Mouse (Mus musculus) erythroblast, embryonic 14.5 days (primary cell): Measurements from ENCODE around the gene Zscan5b. TPM values are rescaled to one million over a fixed set of nuclear protein-coding genes. Genes with fewer than 3 reads are reported as not detected.
"Not testable (repeated sequence)": the region's sequence is repeated elsewhere in the genome, so short reads cannot be mapped to it uniquely, and the experiment has no call there.

Experiments used
- H3K27me3 ChIP-seq: 2 replicates; pipeline ENCODE4 v1.6.1; 2012; ENCODE audit warnings: inconsistent platforms; ENCODE audit not compliant: control insufficient read depth
- H3K36me3 ChIP-seq: 2 replicates; pipeline ENCODE4 v1.6.1; 2012; ENCODE audit warnings: mild to moderate bottlenecking, inconsistent platforms; ENCODE audit not compliant: control insufficient read depth
- H3K4me1 ChIP-seq: 2 replicates; pipeline ENCODE4 v1.6.1; 2012; ENCODE audit warnings: inconsistent platforms; ENCODE audit not compliant: control insufficient read depth
- H3K4me3 ChIP-seq: replicated peaks from 2 replicates; pipeline ENCODE3; 2012; ENCODE audit warnings: moderate library complexity, mild to moderate bottlenecking, inconsistent platforms
- H3K9me3 ChIP-seq: 2 replicates; pipeline ENCODE4 v1.6.1; 2012; ENCODE audit warnings: low read length, inconsistent platforms, mixed read lengths; ENCODE audit not compliant: control insufficient read depth
- GATA1 ChIP-seq: IDR thresholded peaks from 2 replicates; pipeline ENCODE4 v1.6.1; 2012; ENCODE audit warnings: low read length, inconsistent platforms, mixed read lengths
- TAL1 ChIP-seq: IDR thresholded peaks from 3 replicates; pipeline ENCODE4 v1.6.1; 2012; ENCODE audit warnings: low read length, inconsistent platforms, mixed read lengths
- polyA plus RNA-seq: library from polyadenylated mRNA; stranded (reverse); fragments of >175 nt; gene quantifications from 2 replicates; pipeline ENCODE4 v1.2.3, GENCODE M21; 2012

Zscan5b gene
- polyA plus RNA-seq, result not detected in 2 replicates

DNA sequence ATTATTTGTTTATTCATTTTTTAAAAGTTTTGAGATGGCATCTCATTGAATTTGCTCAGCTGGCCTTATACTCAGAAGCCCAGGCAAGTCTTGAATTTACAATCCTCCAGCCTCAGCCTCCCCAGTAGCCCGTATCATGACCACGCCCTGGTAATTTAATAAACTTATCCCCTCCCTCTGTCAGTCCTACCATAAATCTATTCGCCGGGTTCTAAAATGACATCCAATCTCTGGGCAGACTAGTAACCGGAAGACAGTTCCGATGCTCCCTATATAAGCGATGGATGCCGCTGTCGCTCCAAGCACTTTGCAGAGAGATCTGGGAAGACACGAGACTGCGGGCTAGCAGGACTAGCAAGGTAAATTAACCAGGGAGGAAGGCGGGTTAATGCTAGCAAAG, at the start of gene Zscan5b:
Gene Zscan5b (plus strand): TSS at position 301 of the 400 bp plus-strand sequence.
- no peak within 1 kb of the TSS for H3K4me3 ChIP-seq
- H3K36me3 ChIP-seq, result no peaks in the 10 kb centered on the region
- H3K9me3 ChIP-seq, result peaks cover 5% of the 10 kb centered on the region; the same call in 1 of the 2 replicates
- H3K4me1 ChIP-seq, result no peaks in the 10 kb centered on the region
- TF ChIP-seq TAL1 (no peak), GATA1 (no peak)
- no peaks in the 10 kb centered on the region for H3K27me3 ChIP-seq

DNA sequence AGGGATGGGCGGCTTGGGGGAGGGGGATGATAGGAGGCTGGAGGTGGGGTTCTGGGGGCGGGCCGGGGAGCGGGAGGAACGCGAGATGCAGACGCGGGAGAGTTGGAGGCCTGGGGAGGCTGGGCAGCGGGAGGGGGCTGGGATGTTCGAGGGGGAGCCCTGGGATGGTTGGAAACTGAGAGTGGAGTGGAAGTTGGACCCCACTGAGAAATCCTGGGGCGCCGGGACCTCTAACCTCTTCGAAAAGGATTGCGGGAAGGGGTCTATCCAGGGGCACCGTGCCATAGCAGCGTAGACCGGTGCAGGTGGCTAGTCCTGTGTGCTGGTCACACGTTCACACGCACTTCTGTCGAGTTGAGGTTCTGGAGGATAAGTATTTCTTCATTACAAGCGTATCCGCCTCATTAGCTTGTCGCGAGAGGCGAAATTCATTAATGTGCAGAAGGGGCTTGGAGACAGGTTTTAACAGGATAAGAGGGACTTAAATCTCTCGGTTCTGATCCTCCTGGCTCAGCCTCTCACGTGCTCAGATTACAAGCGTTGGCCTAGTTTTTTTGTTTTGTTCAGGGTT, 49.3 kb upstream of the Zscan5b start:
- no peak for TF ChIP-seq TAL1
- TF ChIP-seq GATA1, result no peak
- H3K4me3 ChIP-seq, result peak overlapping the region; percentile 82
- peaks cover 5% of the 10 kb centered on the region for H3K36me3 ChIP-seq
- no peaks in the 10 kb centered on the region for H3K27me3 ChIP-seq
- H3K4me1 ChIP-seq, result peaks cover 45% of the 10 kb centered on the region
- no peaks in the 10 kb centered on the region for H3K9me3 ChIP-seq

DNA sequence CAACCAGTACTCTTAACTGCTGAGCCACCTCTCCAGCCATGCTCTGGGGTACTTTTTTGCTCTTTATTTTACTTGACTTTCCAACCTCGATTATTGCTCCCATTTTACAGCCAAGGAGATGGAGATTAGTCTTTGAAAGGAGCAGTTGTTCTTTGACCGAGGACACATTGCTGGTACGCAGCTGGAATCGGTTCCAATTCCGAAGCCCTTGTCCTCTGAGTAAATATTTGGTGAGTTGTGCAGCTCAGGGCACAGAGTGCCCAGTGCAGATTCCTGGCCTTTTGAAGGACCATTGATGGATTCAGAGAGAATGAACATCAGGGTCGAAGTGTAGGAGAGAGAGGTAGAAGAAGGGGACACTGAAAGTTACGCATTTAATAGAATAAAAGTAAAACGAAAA, 48.2 kb upstream of the Zscan5b start:
- TF ChIP-seq TAL1 (no peak), GATA1 (no peak)
- no peak overlapping the region for H3K4me3 ChIP-seq
- H3K9me3 ChIP-seq, result no peaks in the 10 kb centered on the region
- H3K27me3 ChIP-seq, result no peaks in the 10 kb centered on the region
- H3K4me1 ChIP-seq, result peaks cover 45% of the 10 kb centered on the region
- peaks cover 7% of the 10 kb centered on the region for H3K36me3 ChIP-seq

DNA sequence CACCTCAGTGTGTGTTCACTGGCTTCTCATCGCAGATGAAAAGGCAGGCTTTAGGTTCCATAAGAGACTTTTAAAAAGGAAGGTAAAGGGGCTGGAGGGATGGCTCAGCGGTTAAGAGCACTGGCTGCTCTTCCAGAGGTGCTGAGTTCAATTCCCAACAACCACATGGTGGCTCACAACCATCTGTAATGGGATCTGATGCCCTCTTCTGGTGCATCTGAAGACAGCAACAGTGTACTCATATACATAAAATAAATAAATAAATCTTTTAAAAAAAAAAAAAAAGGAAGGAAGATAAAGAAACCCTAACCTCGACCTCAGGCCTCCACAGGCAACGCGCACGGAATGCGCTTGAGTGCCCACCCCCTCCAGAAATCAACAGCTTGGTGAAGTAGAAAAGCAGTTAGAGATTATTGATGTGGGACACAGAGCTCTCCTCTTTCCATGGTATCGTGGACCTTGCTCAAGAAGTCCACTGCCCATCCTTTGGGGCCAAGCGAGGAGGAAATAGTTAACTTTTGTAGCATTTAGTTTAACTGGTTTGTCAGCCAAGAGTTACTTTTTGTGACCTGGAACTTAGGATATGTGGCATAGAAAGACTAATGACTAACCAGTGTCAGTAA, 47.6 kb upstream of the Zscan5b start:
- H3K27me3 ChIP-seq, H3K4me3 ChIP-seq, H3K9me3 ChIP-seq: not testable (repeated sequence)
- Histone ChIP-seq H3K4me1 (peaks cover 45% of the 10 kb centered on the region), H3K36me3 (peaks cover 10% of the 10 kb centered on the region)

DNA sequence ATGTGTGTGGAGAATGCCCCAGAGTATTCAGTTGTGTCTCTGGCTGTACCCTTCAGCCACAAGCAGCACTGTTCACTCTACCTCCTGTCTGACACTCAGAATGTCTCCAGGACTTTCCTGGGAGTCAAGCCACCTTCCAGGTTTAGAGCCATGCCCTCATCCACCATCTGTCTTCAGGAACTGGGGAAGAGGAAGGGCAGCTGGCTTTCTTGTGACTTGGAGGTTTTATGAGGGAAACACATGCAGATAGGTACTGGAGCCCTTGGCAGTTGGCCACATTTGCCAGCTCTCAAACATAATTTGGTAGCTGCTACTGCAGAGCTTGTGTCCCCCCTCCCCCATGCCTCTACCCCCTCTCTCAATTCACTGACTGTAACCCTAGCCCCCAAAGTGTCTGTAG, 43.1 kb upstream of the Zscan5b start:
- H3K4me3 ChIP-seq, result no peak overlapping the region
- H3K27me3 ChIP-seq, result no peaks in the 10 kb centered on the region
- no peaks in the 10 kb centered on the region for H3K9me3 ChIP-seq
- H3K36me3 ChIP-seq, result peaks cover 19% of the 10 kb centered on the region
- no peak for TF ChIP-seq GATA1
- TF ChIP-seq TAL1, result no peak
- peaks cover 15% of the 10 kb centered on the region for H3K4me1 ChIP-seq

DNA sequence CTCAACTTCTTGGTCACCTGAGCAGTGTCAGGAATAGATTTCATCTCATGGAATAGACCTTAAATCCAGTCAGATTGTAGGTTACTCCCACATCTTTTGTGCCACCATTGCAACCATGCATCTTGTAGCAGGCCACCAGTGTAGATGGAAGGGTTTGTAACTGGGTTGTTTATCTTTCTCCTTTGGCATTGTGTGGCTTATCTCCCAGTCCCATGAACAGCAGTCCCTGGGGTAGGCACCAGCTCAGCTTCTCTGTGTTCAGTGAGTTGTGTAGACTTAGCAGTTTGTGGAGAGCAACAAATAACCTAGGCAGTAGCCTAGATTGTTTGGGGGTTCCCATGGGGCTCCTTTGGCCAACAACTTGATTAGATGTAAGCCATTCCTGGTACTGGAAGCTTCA, 39.2 kb upstream of the Zscan5b start:
- no peak overlapping the region for H3K4me3 ChIP-seq
- H3K4me1 ChIP-seq, result peaks cover 3% of the 10 kb centered on the region; the same call in 1 of the 2 replicates
- no peaks in the 10 kb centered on the region for H3K27me3 ChIP-seq
- TF ChIP-seq GATA1, result no peak
- no peak for TF ChIP-seq TAL1
- peaks cover 37% of the 10 kb centered on the region for H3K36me3 ChIP-seq
- no peaks in the 10 kb centered on the region for H3K9me3 ChIP-seq

DNA sequence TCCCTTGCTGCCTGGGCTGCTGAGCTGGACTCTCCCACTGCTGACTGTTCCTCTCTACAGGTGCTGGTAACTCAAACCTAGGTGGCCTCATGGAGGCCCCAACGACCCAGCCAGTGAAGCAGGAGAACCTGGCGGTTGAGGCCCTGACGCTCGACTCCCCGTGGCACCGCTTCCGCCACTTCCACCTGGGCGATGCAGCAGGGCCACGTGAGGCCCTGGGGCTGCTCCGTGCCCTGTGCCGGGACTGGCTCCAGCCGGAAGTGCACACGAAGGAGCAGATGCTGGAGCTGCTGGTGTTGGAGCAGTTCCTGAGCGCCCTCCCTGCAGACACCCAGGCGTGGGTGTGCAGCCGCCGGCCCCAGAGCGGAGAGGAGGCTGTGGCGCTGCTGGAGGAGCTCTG, 38.3 kb upstream of the Zscan5b start:
- H3K9me3 ChIP-seq, result no peaks in the 10 kb centered on the region
- no peak overlapping the region for H3K4me3 ChIP-seq
- H3K4me1 ChIP-seq, result peaks cover 3% of the 10 kb centered on the region; the same call in 1 of the 2 replicates
- TF ChIP-seq GATA1, result no peak
- TF ChIP-seq TAL1, result no peak
- H3K27me3 ChIP-seq, result no peaks in the 10 kb centered on the region
- peaks cover 44% of the 10 kb centered on the region for H3K36me3 ChIP-seq

DNA sequence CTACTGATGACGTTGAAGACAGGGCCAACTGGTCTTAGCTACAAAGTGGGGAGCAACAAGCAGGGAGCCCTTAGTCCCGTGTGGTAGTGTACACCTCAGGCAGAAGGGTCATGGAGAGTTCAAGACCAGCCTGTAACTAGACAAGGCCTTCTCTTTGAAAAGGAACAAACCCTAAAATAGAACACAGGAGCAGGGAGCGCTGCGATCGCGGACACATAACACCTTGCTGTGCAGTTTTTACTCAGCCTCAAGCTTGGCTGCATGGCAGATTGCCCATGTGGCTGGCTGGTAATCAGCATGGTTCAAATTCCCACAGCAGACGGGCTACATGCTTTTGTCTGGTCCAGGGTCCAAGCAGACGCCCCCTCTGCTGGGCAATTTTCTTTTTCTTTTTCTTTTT, 37.6 kb upstream of the Zscan5b start:
- no peak overlapping the region for H3K4me3 ChIP-seq
- no peaks in the 10 kb centered on the region for H3K9me3 ChIP-seq
- no peaks in the 10 kb centered on the region for H3K27me3 ChIP-seq
- peaks cover 47% of the 10 kb centered on the region for H3K36me3 ChIP-seq
- peaks cover 3% of the 10 kb centered on the region; the same call in 1 of the 2 replicates for H3K4me1 ChIP-seq
- no peak for TF ChIP-seq TAL1
- TF ChIP-seq GATA1, result no peak

DNA sequence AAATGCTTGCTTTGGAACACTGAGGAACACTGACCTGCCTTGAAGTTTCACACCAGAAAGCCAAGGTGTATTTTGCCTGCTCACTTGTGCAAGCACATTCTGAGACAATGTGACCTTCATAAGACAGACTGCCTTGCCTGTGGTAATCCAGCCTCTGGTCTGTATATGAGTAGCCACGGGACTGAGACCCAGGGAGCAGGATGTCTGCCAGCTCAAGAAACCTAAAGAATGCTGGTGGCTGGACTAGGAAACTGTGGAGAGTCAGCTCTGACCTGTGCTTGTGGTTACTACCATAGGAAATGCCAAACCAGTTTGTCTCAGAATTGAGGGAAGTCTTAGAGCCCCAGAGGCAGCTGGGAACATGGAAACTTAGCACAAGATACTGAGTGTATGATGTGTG, 36.7 kb upstream of the Zscan5b start:
- Histone ChIP-seq H3K9me3 (no peaks in the 10 kb centered on the region), H3K4me1 (peaks cover 3% of the 10 kb centered on the region; the same call in 1 of the 2 replicates), H3K4me3 (no peak overlapping the region), H3K27me3 (no peaks in the 10 kb centered on the region), H3K36me3 (peaks cover 48% of the 10 kb centered on the region)
- no peak for TF ChIP-seq GATA1

DNA sequence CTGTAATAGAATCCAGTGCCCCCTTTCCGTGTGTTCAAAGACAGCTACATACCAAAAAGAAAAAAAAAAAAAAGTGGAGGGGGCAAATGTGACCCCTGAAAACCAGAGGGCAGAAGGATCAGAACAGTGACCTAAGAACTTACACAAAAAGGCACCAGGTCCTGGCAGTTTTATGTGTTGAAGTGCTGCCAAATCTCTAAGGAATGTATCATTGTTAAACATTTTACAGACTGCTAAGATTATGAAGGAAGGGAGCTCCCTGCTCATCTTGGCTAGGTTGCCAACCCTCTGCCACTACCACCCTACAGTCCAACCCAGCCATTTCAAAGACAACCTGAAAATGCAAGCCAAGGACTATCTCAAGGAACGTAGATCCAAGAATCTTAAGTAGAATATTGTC, 35.9 kb upstream of the Zscan5b start:
- H3K36me3 ChIP-seq, result peaks cover 48% of the 10 kb centered on the region
- no peaks in the 10 kb centered on the region for H3K27me3 ChIP-seq
- peaks cover 3% of the 10 kb centered on the region; the same call in 1 of the 2 replicates for H3K4me1 ChIP-seq
- no peak for TF ChIP-seq TAL1
- no peak for TF ChIP-seq GATA1
- no peak overlapping the region for H3K4me3 ChIP-seq
- H3K9me3 ChIP-seq, result no peaks in the 10 kb centered on the region
